In genomic region chr5:35717946-35718345, GRCm38 (mm10) we compare ENCODE assay signal across 9 mouse cellular contexts. TPM values are rescaled to one million over a fixed set of nuclear protein-coding genes. Genes with fewer than 3 reads are reported as not detected.
DNase-seq lines count a peak whose midpoint lies in the region; ATAC-seq and TF ChIP-seq lines count a peak whose summit lies in the region.
"Had no signal": no experiment of that assay in that cellular context is flagged by ENCODE, and none has a peak within 500 bp of the region (broad histone marks: within the 10 kb centered on the region; RNA-seq: fewer than 3 reads in every experiment).

No protein-coding gene starts in this region.

- H3K27me3 ChIP-seq in neural tube, embryonic 15.5 days (replicated peaks), result no peaks in the 10 kb centered on the region
- H3K27me3 ChIP-seq in kidney, embryonic 16.5 days (ENCODE audit: insufficient read depth, low read length), result no peaks in the 10 kb centered on the region
- H3K27me3 ChIP-seq in liver, postnatal 0 days (ENCODE audit: insufficient read depth, low read length), result no peaks in the 10 kb centered on the region
- H3K27me3 ChIP-seq in stomach, embryonic 15.5 days (replicated peaks), result no peaks in the 10 kb centered on the region
- no peaks in the 10 kb centered on the region for H3K27me3 ChIP-seq in forebrain, embryonic 15.5 days
- H3K27me3 ChIP-seq: embryonic facial prominence, embryonic 15.5 days had no signal

- H3K9me3 ChIP-seq in neural tube, embryonic 15.5 days (replicated peaks), result no peaks in the 10 kb centered on the region
- H3K9me3 ChIP-seq in kidney, embryonic 16.5 days (ENCODE audit: low read length), result no peaks in the 10 kb centered on the region
- H3K9me3 ChIP-seq in liver, postnatal 0 days (ENCODE audit: low read length), result no peaks in the 10 kb centered on the region
- H3K9me3 ChIP-seq in stomach, embryonic 15.5 days, result no peaks in the 10 kb centered on the region
- H3K9me3 ChIP-seq in forebrain, embryonic 15.5 days, result no peaks in the 10 kb centered on the region
- H3K9me3 ChIP-seq: embryonic facial prominence, embryonic 15.5 days had no signal

- no peak overlapping the region for H3K27ac ChIP-seq in neural tube, embryonic 15.5 days (replicated peaks)
- H3K27ac ChIP-seq in cortical plate, adult 2 months (ENCODE audit: insufficient read depth, low read length), result no peak overlapping the region
- H3K27ac ChIP-seq in kidney, embryonic 16.5 days (ENCODE audit: low read length), result no peak overlapping the region
- H3K27ac ChIP-seq in liver, postnatal 0 days (ENCODE audit: low read depth), result no peak overlapping the region
- 0 out of 2 replicates have a peak overlapping the region, but pooled peaks have one; percentile 1 for H3K27ac ChIP-seq in stomach, embryonic 15.5 days
- H3K27ac ChIP-seq in forebrain, embryonic 15.5 days (replicated peaks), result no peak overlapping the region
- H3K27ac ChIP-seq: embryonic facial prominence, embryonic 15.5 days had no signal

- no peak overlapping the region for H3K4me2 ChIP-seq in neural tube, embryonic 15.5 days
- no peak overlapping the region for H3K4me2 ChIP-seq in kidney, embryonic 16.5 days (replicated peaks; ENCODE audit: low read depth, low read length)
- no peak overlapping the region for H3K4me2 ChIP-seq in liver, postnatal 0 days (ENCODE audit: low read depth, low read length)
- H3K4me2 ChIP-seq in stomach, embryonic 15.5 days, result no peak overlapping the region
- no peak overlapping the region for H3K4me2 ChIP-seq in forebrain, embryonic 15.5 days (replicated peaks)
- H3K4me2 ChIP-seq: embryonic facial prominence, embryonic 15.5 days had no signal

- H3K36me3 ChIP-seq in neural tube, embryonic 15.5 days, result no peaks in the 10 kb centered on the region
- 0 out of 2 replicates have a peak, but pooled peaks cover 2% of the 10 kb centered on the region for H3K36me3 ChIP-seq in kidney, embryonic 16.5 days (ENCODE audit: insufficient read depth, low read length)
- peaks cover 5% of the 10 kb centered on the region; the same call in 1 of the 2 replicates for H3K36me3 ChIP-seq in liver, postnatal 0 days (replicated peaks; ENCODE audit: insufficient read depth, low read length)
- no peaks in the 10 kb centered on the region for H3K36me3 ChIP-seq in stomach, embryonic 15.5 days
- no peaks in the 10 kb centered on the region for H3K36me3 ChIP-seq in forebrain, embryonic 15.5 days
- H3K36me3 ChIP-seq: embryonic facial prominence, embryonic 15.5 days had no signal

- no peak for TF ChIP-seq EP300 in liver, postnatal 0 days (IDR thresholded peaks at IDR 0.05; ENCODE audit: low read depth)

- no peaks in the 10 kb centered on the region; the same call in 1 of the 2 replicates for H3K4me1 ChIP-seq in neural tube, embryonic 15.5 days
- H3K4me1 ChIP-seq in cortical plate, adult 2 months (ENCODE audit: control insufficient read depth, insufficient read depth, low read length), result no peaks in the 10 kb centered on the region
- peaks cover 15% of the 10 kb centered on the region for H3K4me1 ChIP-seq in kidney, embryonic 16.5 days (ENCODE audit: insufficient read depth, low read length)
- H3K4me1 ChIP-seq in liver, postnatal 0 days (ENCODE audit: insufficient read depth), result no peaks in the 10 kb centered on the region
- peaks cover 16% of the 10 kb centered on the region for H3K4me1 ChIP-seq in stomach, embryonic 15.5 days
- H3K4me1 ChIP-seq in forebrain, embryonic 15.5 days, result no peaks in the 10 kb centered on the region

- H3K9ac ChIP-seq in neural tube, embryonic 15.5 days (replicated peaks), result no peak overlapping the region
- no peak overlapping the region for H3K9ac ChIP-seq in kidney, embryonic 16.5 days (replicated peaks; ENCODE audit: low read length)
- H3K9ac ChIP-seq in liver, postnatal 0 days (replicated peaks), result no peak overlapping the region
- no peak overlapping the region for H3K9ac ChIP-seq in stomach, embryonic 15.5 days
- H3K9ac ChIP-seq in forebrain, embryonic 15.5 days (replicated peaks), result no peak overlapping the region
- H3K9ac ChIP-seq: embryonic facial prominence, embryonic 15.5 days had no signal

- peak; percentile 37 for DNase-seq in neural tube, embryonic 10.5 days (ENCODE audit: extremely low spot score, low spot score)
- peak; percentile 80 for DNase-seq in adipocyte (ENCODE audit: low spot score)
- DNase-seq in liver, postnatal 0 days, result peak; percentile 55

- ATAC-seq in neural tube, embryonic 15.5 days (ENCODE audit: low FRiP score), result no peak
- ATAC-seq in kidney, embryonic 16.5 days (ENCODE audit: low FRiP score, low TSS enrichment), result peak; percentile 55
- ATAC-seq in liver, postnatal 0 days, result 0 out of 2 replicates have a peak, but pooled peaks have one; percentile 20
- ATAC-seq in stomach, embryonic 15.5 days (ENCODE audit: insufficient read depth, low FRiP score, low read depth), result peak; percentile 40
- no peak for ATAC-seq in forebrain, embryonic 15.5 days (replicated peaks)

- H3K4me3 ChIP-seq in neural tube, embryonic 15.5 days (replicated peaks), result no peak overlapping the region
- H3K4me3 ChIP-seq in cortical plate, adult 2 months (ENCODE audit: insufficient read depth, low read length), result no peak overlapping the region
- H3K4me3 ChIP-seq in kidney, embryonic 16.5 days (ENCODE audit: low read length), result no peak overlapping the region
- H3K4me3 ChIP-seq in liver, postnatal 0 days (ENCODE audit: low read depth, low read length), result no peak overlapping the region
- no peak overlapping the region for H3K4me3 ChIP-seq in stomach, embryonic 15.5 days (replicated peaks)
- no peak overlapping the region for H3K4me3 ChIP-seq in forebrain, embryonic 15.5 days
- H3K4me3 ChIP-seq: embryonic facial prominence, embryonic 15.5 days had no signal

- TF ChIP-seq POLR2A in cortical plate, adult 2 months (IDR thresholded peaks at IDR 0.05; ENCODE audit: extremely low read depth, insufficient read depth, low read length), result no peak

- peak; percentile 62 for TF ChIP-seq CTCF in cortical plate, adult 2 months (IDR thresholded peaks at IDR 0.05; ENCODE audit: extremely low read depth, insufficient read depth, low read length)
- peak; percentile 61 for TF ChIP-seq CTCF in liver, postnatal 0 days (IDR thresholded peaks at IDR 0.05; ENCODE audit: low read depth)

- 55% methylated on average over 4 of the region's 4 CpGs for whole genome bisulfite sequencing in neural tube, embryonic 15.5 days
- 27% methylated on average over 4 of the region's 4 CpGs for WGBS in kidney, embryonic 16.5 days
- 58% methylated on average over 4 of the region's 4 CpGs for WGBS in liver, postnatal 0 days (ENCODE audit: insufficient replicate concordance)
- WGBS in stomach, embryonic 15.5 days, result 31% methylated on average over 4 of the region's 4 CpGs
- WGBS in forebrain, embryonic 15.5 days, result 63% methylated on average over 4 of the region's 4 CpGs

RNA-seq across cellular contexts. Expression of gene Sh3tc1, which starts 21.8 kb away (rescaled TPM):
- 3.6 and 4.1 TPM in 2 replicates for polyA plus RNA-seq in neural tube, embryonic 15.5 days (2015; fragmentation: Nextera tagmentation; extraction: Ambion mirVana)
- 1.2 and 1.4 TPM in 2 replicates for polyA plus RNA-seq in cortical plate, adult 2 months (2012; rRNA removed)
- polyA plus RNA-seq in kidney, embryonic 16.5 days (2015; fragmentation: Nextera tagmentation; extraction: Ambion mirVana), result 25.2 and 27.6 TPM in 2 replicates
- 3.4 and 3.5 TPM in 2 replicates for polyA plus RNA-seq in liver, postnatal 0 days (2015; fragmentation: Nextera tagmentation; extraction: Ambion mirVana)
- polyA plus RNA-seq in stomach, embryonic 15.5 days (2015; fragmentation: Nextera tagmentation; extraction: Ambion mirVana), result 6.5 and 7.4 TPM in 2 replicates
- 1.5 and 1.9 TPM in 2 replicates for polyA plus RNA-seq in forebrain, embryonic 15.5 days (2015; fragmentation: Nextera tagmentation; extraction: Ambion mirVana)

RNA-seq across cellular contexts. Expression of gene Htra3, which starts 38.4 kb away (rescaled TPM):
- polyA plus RNA-seq in neural tube, embryonic 15.5 days (2015; fragmentation: Nextera tagmentation; extraction: Ambion mirVana), result 21.3 and 23.9 TPM in 2 replicates
- polyA plus RNA-seq in cortical plate, adult 2 months (2012; rRNA removed), result 6.5 and 6.9 TPM in 2 replicates
- 16.9 and 18.4 TPM in 2 replicates for polyA plus RNA-seq in kidney, embryonic 16.5 days (2015; fragmentation: Nextera tagmentation; extraction: Ambion mirVana)
- 2.3 and 2.6 TPM in 2 replicates for polyA plus RNA-seq in liver, postnatal 0 days (2015; fragmentation: Nextera tagmentation; extraction: Ambion mirVana)
- polyA plus RNA-seq in stomach, embryonic 15.5 days (2015; fragmentation: Nextera tagmentation; extraction: Ambion mirVana), result 54.7 and 54.9 TPM in 2 replicates
- polyA plus RNA-seq in forebrain, embryonic 15.5 days (2015; fragmentation: Nextera tagmentation; extraction: Ambion mirVana), result 9.6 and 10.9 TPM in 2 replicates

RNA-seq across cellular contexts. Expression of gene Ablim2, which starts 39.7 kb away (rescaled TPM):
- 29.5 and 31.8 TPM in 2 replicates for polyA plus RNA-seq in neural tube, embryonic 15.5 days (2015; fragmentation: Nextera tagmentation; extraction: Ambion mirVana)
- 145 and 176 TPM in 2 replicates for polyA plus RNA-seq in cortical plate, adult 2 months (2012; rRNA removed)
- polyA plus RNA-seq in kidney, embryonic 16.5 days (2015; fragmentation: Nextera tagmentation; extraction: Ambion mirVana), result 2.8 and 3.0 TPM in 2 replicates
- polyA plus RNA-seq in liver, postnatal 0 days (2015; fragmentation: Nextera tagmentation; extraction: Ambion mirVana), result 0.33 and 0.45 TPM in 2 replicates
- polyA plus RNA-seq in stomach, embryonic 15.5 days (2015; fragmentation: Nextera tagmentation; extraction: Ambion mirVana), result 2.8 and 3.4 TPM in 2 replicates
- polyA plus RNA-seq in forebrain, embryonic 15.5 days (2015; fragmentation: Nextera tagmentation; extraction: Ambion mirVana), result 8.5 and 9.1 TPM in 2 replicates

Comparison
In these comparisons a context has a peak if more than half of its experiments do, and no peak if none do; other contexts are left out.
1. ATAC-seq: peak in kidney, embryonic 16.5 days (single experiment), liver, postnatal 0 days (single experiment) and stomach, embryonic 15.5 days (single experiment); none in neural tube, embryonic 15.5 days (single experiment) and forebrain, embryonic 15.5 days (single experiment).
2. Peak in every context shown above with its lines, with median percentiles within 50 percentile points of each other: DNase-seq.